Mouse (Mus musculus): ENCODE data around the gene Arhgap18. TPM values are rescaled to one million over a fixed set of nuclear protein-coding genes. Genes with fewer than 3 reads are reported as not detected.

Arhgap18 gene
- total RNA-seq, 1 experiment = 3.1 TPM

- DNase-seq (ENCODE audit: low read depth, low spot score) = no peak
- H3K4me1 ChIP-seq (ENCODE audit: control insufficient read depth in 2 of 2, insufficient read depth in 2 of 2, low read length in 2 of 2, poor library complexity in 1 of 2) = no peaks in the 10 kb centered on the region
- TF ChIP-seq HCFC1 (IDR thresholded peaks at IDR 0.05; ENCODE audit: borderline replicate concordance, insufficient read depth, low read length) (no peak), ZNF384 (IDR thresholded peaks at IDR 0.05; ENCODE audit: low read depth, low read length) (no peak), CHD2 (IDR thresholded peaks at IDR 0.05; ENCODE audit: low read depth, low read length) (no peak), MAFK (IDR thresholded peaks at IDR 0.05; ENCODE audit: insufficient read depth, low read depth, low read length) (no peak), ZC3H11A (IDR thresholded peaks at IDR 0.05; ENCODE audit: borderline replicate concordance, low read depth, low read length) (no peak)
- no peaks in the 10 kb centered on the region for H3K36me3 ChIP-seq (ENCODE audit: control insufficient read depth, insufficient read depth, low read length, poor library complexity, severe bottlenecking)
- H3K9ac ChIP-seq (ENCODE audit: insufficient read depth, low read depth, low read length, poor library complexity, severe bottlenecking) = no peak overlapping the region
- H3K9me3 ChIP-seq (ENCODE audit: control insufficient read depth, insufficient read depth, low read depth, low read length) = no peaks in the 10 kb centered on the region
- in situ Hi-C loops (cut with MboI; ENCODE audit: low sequenced_read_pairs in 2 of 2, unreplicated experiment in 2 of 2) = loop anchor here (25.0 kb wide), 3 partner anchors 167 to 517 kb away; no protein-coding TSS in a partner anchor
- H3K4me3 ChIP-seq (ENCODE audit: insufficient read depth in 1 of 2, low read depth in 1 of 2, low read length in 2 of 2, poor library complexity in 1 of 2, severe bottlenecking in 1 of 2) = no peak overlapping the region
- H3K27ac ChIP-seq (ENCODE audit: insufficient read depth, low read depth, low read length, poor library complexity, severe bottlenecking) = no peak overlapping the region
These were observed 125.8 kb downstream of the Arhgap18 start for GRCm38 (mm10) chr10:26878924-26879600.

- TF ChIP-seq HCFC1 (IDR thresholded peaks at IDR 0.05; ENCODE audit: borderline replicate concordance, insufficient read depth, low read length) (no peak), MAFK (IDR thresholded peaks at IDR 0.05; ENCODE audit: insufficient read depth, low read depth, low read length) (no peak), ZNF384 (IDR thresholded peaks at IDR 0.05; ENCODE audit: low read depth, low read length) (no peak), CHD2 (IDR thresholded peaks at IDR 0.05; ENCODE audit: low read depth, low read length) (no peak), ZC3H11A (IDR thresholded peaks at IDR 0.05; ENCODE audit: borderline replicate concordance, low read depth, low read length) (no peak)
- H3K9me3 ChIP-seq (ENCODE audit: control insufficient read depth, insufficient read depth, low read depth, low read length) = no peaks in the 10 kb centered on the region
- H3K4me1 ChIP-seq (ENCODE audit: control insufficient read depth in 2 of 2, insufficient read depth in 2 of 2, low read length in 2 of 2, poor library complexity in 1 of 2) = no peaks in the 10 kb centered on the region
- no peak overlapping the region for H3K4me3 ChIP-seq (ENCODE audit: insufficient read depth in 1 of 2, low read depth in 1 of 2, low read length in 2 of 2, poor library complexity in 1 of 2, severe bottlenecking in 1 of 2)
- H3K36me3 ChIP-seq (ENCODE audit: control insufficient read depth, insufficient read depth, low read length, poor library complexity, severe bottlenecking) = no peaks in the 10 kb centered on the region
- no peak overlapping the region for H3K9ac ChIP-seq (ENCODE audit: insufficient read depth, low read depth, low read length, poor library complexity, severe bottlenecking)
- no peak for DNase-seq (ENCODE audit: low read depth, low spot score)
- no peak overlapping the region for H3K27ac ChIP-seq (ENCODE audit: insufficient read depth, low read depth, low read length, poor library complexity, severe bottlenecking)
- in situ Hi-C loops (cut with MboI; ENCODE audit: low sequenced_read_pairs in 2 of 2, unreplicated experiment in 2 of 2) = loop anchor here (5.0 to 25.0 kb wide), 4 partner anchors 173 to 523 kb away; no protein-coding TSS in a partner anchor
These were observed 131.7 kb downstream of the Arhgap18 start for GRCm38 (mm10) chr10:26884949-26885348.

- Histone ChIP-seq H3K27ac (ENCODE audit: insufficient read depth, low read depth, low read length, poor library complexity, severe bottlenecking) (no peak overlapping the region), H3K4me1 (ENCODE audit: control insufficient read depth in 2 of 2, insufficient read depth in 2 of 2, low read length in 2 of 2, poor library complexity in 1 of 2) (no peaks in the 10 kb centered on the region), H3K4me3 (ENCODE audit: insufficient read depth in 1 of 2, low read depth in 1 of 2, low read length in 2 of 2, poor library complexity in 1 of 2, severe bottlenecking in 1 of 2) (no peak overlapping the region), H3K9me3 (ENCODE audit: control insufficient read depth, insufficient read depth, low read depth, low read length) (no peaks in the 10 kb centered on the region), H3K9ac (ENCODE audit: insufficient read depth, low read depth, low read length, poor library complexity, severe bottlenecking) (no peak overlapping the region), H3K36me3 (ENCODE audit: control insufficient read depth, insufficient read depth, low read length, poor library complexity, severe bottlenecking) (no peaks in the 10 kb centered on the region)
- in situ Hi-C loops (cut with MboI; ENCODE audit: low sequenced_read_pairs in 2 of 2, unreplicated experiment in 2 of 2) = loop anchor here (5.0 to 25.0 kb wide), 4 partner anchors 177 to 527 kb away; no protein-coding TSS in a partner anchor
- DNase-seq (ENCODE audit: low read depth, low spot score) = no peak
- TF ChIP-seq ZC3H11A (IDR thresholded peaks at IDR 0.05; ENCODE audit: borderline replicate concordance, low read depth, low read length) = no peak
- TF ChIP-seq ZNF384 (IDR thresholded peaks at IDR 0.05; ENCODE audit: low read depth, low read length) = no peak
These were observed 136.0 kb downstream of the Arhgap18 start for GRCm38 (mm10) chr10:26889226-26889625.

GRCm38 (mm10) chr10:26889754-26890153 is 136.5 kb downstream of the Arhgap18 start:
- H3K36me3 ChIP-seq (ENCODE audit: control insufficient read depth, insufficient read depth, low read length, poor library complexity, severe bottlenecking) = no peaks in the 10 kb centered on the region
- no peak overlapping the region for H3K9ac ChIP-seq (ENCODE audit: insufficient read depth, low read depth, low read length, poor library complexity, severe bottlenecking)
- H3K9me3 ChIP-seq (ENCODE audit: control insufficient read depth, insufficient read depth, low read depth, low read length) = no peaks in the 10 kb centered on the region
- no peak for DNase-seq (ENCODE audit: low read depth, low spot score)
- in situ Hi-C loops (cut with MboI; ENCODE audit: low sequenced_read_pairs in 2 of 2, unreplicated experiment in 2 of 2) = loop anchor here (5.0 to 25.0 kb wide), 4 partner anchors 177 to 527 kb away; no protein-coding TSS in a partner anchor
- no peak overlapping the region for H3K27ac ChIP-seq (ENCODE audit: insufficient read depth, low read depth, low read length, poor library complexity, severe bottlenecking)
- TF ChIP-seq ZC3H11A (IDR thresholded peaks at IDR 0.05; ENCODE audit: borderline replicate concordance, low read depth, low read length) = no peak
- no peak for TF ChIP-seq MAFK (IDR thresholded peaks at IDR 0.05; ENCODE audit: insufficient read depth, low read depth, low read length)
- TF ChIP-seq CHD2 (IDR thresholded peaks at IDR 0.05; ENCODE audit: low read depth, low read length) = no peak
- TF ChIP-seq HCFC1 (IDR thresholded peaks at IDR 0.05; ENCODE audit: borderline replicate concordance, insufficient read depth, low read length) = no peak
- no peak for TF ChIP-seq ZNF384 (IDR thresholded peaks at IDR 0.05; ENCODE audit: low read depth, low read length)
- H3K4me1 ChIP-seq (ENCODE audit: control insufficient read depth in 2 of 2, insufficient read depth in 2 of 2, low read length in 2 of 2, poor library complexity in 1 of 2) = no peaks in the 10 kb centered on the region
- H3K4me3 ChIP-seq (ENCODE audit: insufficient read depth in 1 of 2, low read depth in 1 of 2, low read length in 2 of 2, poor library complexity in 1 of 2, severe bottlenecking in 1 of 2) = no peak overlapping the region

Measured in ES-E14 (cell line).